Mouse (Mus musculus): ENCODE data around the gene Cd82. TPM values are rescaled to one million over a fixed set of nuclear protein-coding genes. Genes with fewer than 3 reads are reported as not detected.
A peak's percentile ranks its signal among the peaks of the same experiment; 100 is the strongest.

The Cd82 gene
- total RNA-seq, 4 experiments from 2014 or later = 21.7 to 42.4 (median 29.3) TPM

- DNase-seq (ENCODE audit: low spot score in 2 of 2) = no peak
These were observed 6.2 kb upstream of the Cd82 start for GRCm38 (mm10) chr2:93469118-93469517.

- DNase-seq (ENCODE audit: low spot score in 2 of 2) = no peak
These were observed 3.4 kb upstream of the Cd82 start for GRCm38 (mm10) chr2:93466314-93466713.

- DNase-seq (ENCODE audit: low spot score in 2 of 2) = peak; percentile 78 to 88
These were observed 848 bp downstream of the Cd82 start for GRCm38 (mm10) chr2:93461869-93462714.

GRCm38 (mm10) chr2:93460786-93461469 is 2.0 kb downstream of the Cd82 start:
- no peak for DNase-seq (ENCODE audit: low spot score in 2 of 2)

GRCm38 (mm10) chr2:93459208-93459920 is 3.6 kb downstream of the Cd82 start:
- no peak for DNase-seq (ENCODE audit: low spot score in 2 of 2)

- no peak for DNase-seq (ENCODE audit: low spot score in 2 of 2)
These were observed 4.4 kb downstream of the Cd82 start for GRCm38 (mm10) chr2:93458332-93459207.

GRCm38 (mm10) chr2:93457426-93458130 is 5.4 kb downstream of the Cd82 start:
- no peak for DNase-seq (ENCODE audit: low spot score in 2 of 2)

GRCm38 (mm10) chr2:93456140-93456539 is 6.8 kb downstream of the Cd82 start:
- no peak for DNase-seq (ENCODE audit: low spot score in 2 of 2)

GRCm38 (mm10) chr2:93454817-93455591 is 7.9 kb downstream of the Cd82 start:
- DNase-seq (ENCODE audit: low spot score in 2 of 2) = no peak

- no peak for DNase-seq (ENCODE audit: low spot score in 2 of 2)
These were observed 8.6 kb downstream of the Cd82 start for GRCm38 (mm10) chr2:93454334-93454733.

- no peak for DNase-seq (ENCODE audit: low spot score in 2 of 2)
These were observed 9.9 kb downstream of the Cd82 start for GRCm38 (mm10) chr2:93453046-93453445.

- no peak for DNase-seq (ENCODE audit: low spot score in 2 of 2)
These were observed 10.4 kb downstream of the Cd82 start for GRCm38 (mm10) chr2:93452506-93452905.

GRCm38 (mm10) chr2:93452057-93452456 is 10.9 kb downstream of the Cd82 start:
- DNase-seq (ENCODE audit: low spot score in 2 of 2) = no peak

GRCm38 (mm10) chr2:93451219-93451938 is 11.6 kb downstream of the Cd82 start:
- no peak for DNase-seq (ENCODE audit: low spot score in 2 of 2)

- DNase-seq (ENCODE audit: low spot score in 2 of 2) = no peak
These were observed 12.2 kb downstream of the Cd82 start for GRCm38 (mm10) chr2:93450695-93451094.

- no peak for DNase-seq (ENCODE audit: low spot score in 2 of 2)
These were observed 13.3 kb downstream of the Cd82 start for GRCm38 (mm10) chr2:93449657-93450056.

GRCm38 (mm10) chr2:93448774-93449173 is 14.2 kb downstream of the Cd82 start:
- no peak for DNase-seq (ENCODE audit: low spot score in 2 of 2)

- DNase-seq (ENCODE audit: low spot score in 2 of 2) = no peak
These were observed 15.3 kb downstream of the Cd82 start for GRCm38 (mm10) chr2:93447500-93448249.
